Mouse (Mus musculus): ENCODE results near the gene Adra1b.

The Adra1b gene

DNA sequence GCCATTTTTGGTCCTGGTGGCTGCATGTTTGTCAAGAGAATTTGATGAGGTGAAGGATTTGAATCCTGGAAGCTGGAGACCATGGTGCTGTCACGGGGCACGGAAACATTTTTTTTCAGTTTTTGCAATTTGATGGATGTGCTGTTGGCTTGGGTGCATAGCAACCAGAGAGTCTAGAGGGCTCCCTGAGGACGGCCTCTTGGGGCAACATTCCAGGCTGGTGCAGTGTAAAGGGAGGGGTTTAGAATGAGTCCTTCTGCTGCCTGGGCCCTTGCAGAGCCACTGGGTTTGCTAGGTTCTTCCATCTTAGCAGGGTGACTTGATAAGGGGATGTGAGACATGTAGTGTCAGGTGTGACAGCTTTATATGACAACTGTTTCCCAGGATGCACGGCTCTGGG lies 8.5 kb downstream of the Adra1b start:
- DNase-seq, result no peak

DNA sequence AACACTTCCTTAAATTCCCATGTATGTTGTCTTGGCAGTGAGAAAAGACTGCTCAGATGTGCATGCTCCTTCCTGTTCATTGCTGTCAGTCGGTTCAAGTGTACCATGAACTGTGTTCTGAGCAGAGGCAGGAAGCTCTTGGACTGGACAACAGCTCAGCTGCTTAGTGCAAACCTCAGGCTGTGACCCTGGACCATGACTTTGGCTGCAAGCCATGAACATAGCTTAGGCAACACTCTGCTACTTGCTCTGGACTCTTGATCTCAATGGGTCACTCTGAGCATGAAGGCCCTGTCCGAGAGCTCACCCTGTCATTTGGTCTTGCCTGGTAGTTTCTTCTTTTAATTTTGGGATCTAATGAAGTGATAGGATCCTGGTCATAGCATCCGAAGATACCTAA lies 9.6 kb downstream of the Adra1b start:
- no peak for DNase-seq

DNA sequence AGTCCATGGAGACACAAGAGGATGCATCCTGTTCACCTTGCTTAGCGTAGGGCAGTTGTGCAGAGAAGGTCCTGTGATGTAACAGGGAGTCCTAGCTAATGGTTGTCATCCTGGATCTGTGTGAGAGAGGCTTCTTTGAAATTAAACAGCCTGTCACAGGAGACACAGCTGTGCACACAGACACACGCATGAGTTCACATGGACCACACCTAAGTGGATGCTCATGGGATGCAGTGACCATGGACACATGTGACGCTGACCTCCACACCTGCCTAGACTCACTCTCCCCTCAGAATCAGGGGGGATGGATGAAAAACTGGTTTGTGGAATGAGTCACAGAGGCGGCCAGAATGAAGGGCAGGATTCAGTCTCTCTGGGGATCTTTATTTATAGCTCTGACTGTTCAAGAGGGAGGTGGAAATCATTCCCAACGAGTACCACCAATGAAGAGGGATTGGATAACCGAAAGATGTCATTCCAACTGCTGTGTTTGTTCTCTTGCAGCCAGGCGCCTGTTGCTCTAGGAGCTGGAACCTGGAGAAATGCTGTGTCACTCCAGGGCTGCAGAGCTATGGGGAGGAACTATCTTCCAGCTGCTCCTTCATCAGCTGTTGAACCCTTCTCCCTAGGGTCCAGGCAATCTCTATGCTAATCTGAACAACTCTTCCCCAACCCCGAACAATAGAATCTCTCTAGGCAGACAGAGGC lies 11.6 kb downstream of the Adra1b start:
- DNase-seq, result no peak

DNA sequence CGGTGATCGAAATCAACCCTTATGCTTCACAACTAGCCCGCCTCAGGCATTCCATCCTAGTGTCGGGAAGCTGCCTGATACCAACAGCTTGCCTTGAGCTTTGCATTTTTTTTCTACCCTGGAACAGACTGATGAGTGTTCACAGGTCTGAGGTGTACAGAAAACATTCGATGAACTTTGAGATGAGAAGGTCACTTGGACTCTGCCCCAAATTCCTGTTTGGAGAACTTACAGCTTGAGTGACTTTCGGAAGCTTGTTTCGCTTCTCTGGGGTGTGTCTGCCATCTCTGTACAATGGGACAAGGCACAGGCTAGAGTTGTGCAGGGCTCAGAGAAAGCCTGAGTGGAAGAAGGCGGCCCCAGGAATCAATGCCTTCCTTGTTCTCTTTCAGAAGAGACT lies 12.3 kb downstream of the Adra1b start:
- DNase-seq, result no peak

DNA sequence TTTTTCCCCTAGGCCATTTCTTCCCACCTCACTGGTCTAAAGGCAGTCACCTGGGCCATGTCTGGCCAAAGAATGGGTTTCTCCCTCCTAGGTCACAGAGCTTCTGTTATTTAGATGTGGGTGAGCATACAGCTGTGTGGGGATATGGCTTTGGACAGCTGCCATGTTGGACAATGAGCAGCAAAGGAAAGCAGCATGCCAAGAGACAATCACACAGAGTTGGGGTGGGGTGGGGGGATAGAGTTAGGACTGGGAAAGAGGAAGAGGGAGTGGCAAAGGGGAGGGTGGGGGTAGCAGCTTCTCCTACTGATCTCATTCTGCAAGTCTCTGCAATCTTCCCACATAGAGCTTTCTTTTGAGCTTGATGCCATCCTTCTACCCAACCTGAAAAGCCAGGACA lies 13.4 kb downstream of the Adra1b start:
- no peak for DNase-seq

DNA sequence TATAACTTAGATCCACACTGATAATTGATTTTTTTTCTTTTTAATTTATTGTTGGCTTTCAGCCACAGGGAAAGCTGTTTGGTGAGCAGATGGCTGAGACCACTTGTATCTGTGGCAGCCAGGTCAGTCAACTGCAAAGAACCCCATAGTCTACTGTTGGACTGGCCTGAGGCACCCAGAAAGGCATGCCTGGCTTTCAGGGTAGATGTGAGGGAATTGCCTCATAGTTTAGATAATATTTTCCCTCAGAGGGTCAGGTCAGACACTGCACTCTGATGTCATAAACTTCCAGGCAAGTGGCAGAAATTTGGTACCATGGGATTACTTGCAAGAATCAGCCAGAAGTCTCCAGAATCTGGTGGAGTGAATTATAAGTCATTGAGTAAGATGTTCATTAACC lies 16.5 kb downstream of the Adra1b start:
- DNase-seq, result peak in 1 of 2 experiments; percentile 15

DNA sequence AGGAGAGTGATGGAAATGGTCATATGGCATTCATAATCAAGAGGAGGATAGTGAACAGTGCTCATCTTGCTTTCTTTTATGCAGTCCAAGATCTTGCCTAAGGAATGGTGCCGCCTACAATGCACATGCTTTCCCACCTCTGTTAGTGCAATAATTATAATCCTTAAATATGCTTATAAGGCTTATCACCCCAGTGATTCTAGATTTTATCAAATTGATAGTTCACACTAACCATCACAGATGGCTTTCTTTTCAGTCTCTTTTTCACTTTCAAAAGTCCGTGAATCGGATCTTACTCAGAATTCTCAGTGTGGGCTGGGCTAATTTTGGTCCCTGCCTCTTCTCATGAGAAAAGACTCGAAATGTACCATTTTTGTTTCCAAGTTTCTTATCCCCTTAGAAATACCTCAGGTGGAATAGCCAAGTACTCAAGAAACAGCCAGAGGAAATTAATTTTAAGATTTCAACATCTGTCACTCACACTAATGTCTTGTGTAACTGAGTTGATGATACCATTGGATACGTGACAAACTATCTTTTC lies 17.3 kb downstream of the Adra1b start:
- DNase-seq, result no peak

DNA sequence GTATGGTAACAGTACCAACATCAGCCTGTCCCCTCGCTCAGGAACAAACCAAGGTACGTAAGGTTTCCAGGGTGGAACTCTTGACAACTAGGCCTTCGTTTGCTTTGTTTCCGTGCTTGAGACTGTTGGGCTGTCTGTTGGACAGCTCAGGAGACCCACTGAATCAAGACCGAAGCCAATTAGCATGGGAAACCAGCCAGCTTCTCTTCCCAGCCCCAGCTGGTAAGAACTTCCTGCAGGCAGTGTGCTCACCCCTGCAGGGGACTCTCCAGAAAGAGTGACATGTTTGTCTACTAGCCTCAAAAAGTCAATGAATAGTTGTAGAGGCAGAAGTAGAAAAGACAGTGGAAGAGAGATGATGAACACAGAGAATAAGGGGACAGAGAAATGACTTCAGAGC lies 23.8 kb downstream of the Adra1b start:
- DNase-seq, result peak; percentile 31 to 33

DNA sequence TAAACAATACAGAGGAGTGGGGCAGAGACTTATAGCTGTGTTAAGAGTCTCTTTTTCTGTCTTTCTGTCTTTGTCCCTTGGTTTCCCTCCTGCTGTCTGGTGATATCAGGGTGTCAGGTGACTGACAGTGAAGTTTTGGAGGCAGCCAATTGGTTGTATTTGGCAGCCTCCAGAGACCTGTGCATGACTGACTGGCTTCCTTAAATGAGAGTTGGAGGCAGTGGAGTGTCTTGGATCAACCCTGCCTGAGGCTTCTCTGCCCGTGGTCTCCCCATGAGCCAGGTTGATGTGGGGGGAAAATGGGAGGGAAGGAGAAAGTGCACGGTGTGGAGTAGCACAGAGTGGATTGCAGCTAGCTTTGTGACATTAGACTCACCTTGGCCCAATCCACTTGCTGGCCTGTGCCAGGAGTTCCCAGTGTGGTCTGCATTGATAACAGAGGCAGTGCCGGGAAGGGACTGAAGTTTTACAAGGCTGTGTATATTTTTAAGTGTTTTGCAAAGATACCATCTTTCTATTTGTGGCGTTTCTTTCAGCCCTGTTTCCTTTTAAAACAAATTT lies 33.2 kb downstream of the Adra1b start:
- DNase-seq, result no peak

DNA sequence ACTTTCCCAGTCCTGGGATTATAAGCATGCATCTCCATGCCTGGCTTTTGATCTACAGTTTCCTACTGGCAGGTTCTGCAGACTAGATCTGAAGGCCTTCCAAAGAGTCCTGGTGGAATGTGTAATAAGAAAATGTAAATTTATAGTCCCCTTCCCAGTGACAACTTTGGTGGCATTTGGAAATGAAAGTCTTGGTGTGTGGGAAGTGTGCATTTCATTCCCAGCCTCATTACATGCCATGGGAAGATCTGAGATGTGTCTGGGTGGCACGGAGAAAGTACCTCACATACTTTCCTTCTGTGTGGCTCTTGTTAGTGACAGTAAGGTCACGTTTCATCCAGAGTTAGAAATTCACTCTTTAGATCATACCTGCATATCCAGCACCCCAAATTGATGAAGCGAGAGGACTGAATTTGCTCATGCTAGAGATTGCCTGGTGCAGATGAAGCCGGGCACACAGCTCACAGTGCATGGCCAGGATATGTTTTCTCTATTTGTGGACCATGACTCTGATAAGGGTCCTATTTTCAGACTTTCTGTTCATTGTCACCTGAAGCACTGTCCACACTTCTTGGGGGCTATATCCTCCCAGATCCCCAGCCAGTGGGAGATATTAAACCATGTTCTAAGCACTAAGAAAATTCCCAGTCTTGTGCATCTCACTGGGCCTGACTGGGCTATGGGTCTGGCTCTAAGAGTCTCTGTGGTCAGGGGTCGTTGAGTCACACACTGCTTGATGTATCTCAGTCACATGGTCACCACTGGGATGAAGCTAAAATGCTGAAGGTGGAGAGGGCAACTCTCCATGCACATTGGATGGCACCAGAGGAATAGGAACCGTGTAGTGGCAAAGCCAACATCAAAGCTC lies 35.5 kb downstream of the Adra1b start:
- DNase-seq, result no peak

DNA sequence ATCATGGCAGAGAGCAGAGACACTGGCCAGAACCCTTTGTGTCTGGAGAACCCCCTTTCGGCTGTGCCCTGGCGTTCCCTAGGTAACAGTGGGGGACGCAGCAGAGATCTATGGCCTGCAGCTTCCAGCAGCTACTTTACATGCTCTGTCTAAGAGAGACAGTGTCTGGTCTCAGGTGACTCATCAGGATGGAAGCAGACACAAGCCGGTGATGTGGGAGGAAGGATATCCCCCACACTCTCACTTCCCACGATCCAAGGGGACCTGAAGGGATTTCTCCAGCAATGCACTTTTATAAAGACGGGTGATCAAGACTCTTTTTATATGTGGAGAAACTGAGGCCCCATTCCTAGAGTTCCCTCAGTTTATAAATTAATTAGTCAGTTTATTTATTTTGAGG lies 48.0 kb downstream of the Adra1b start:
- no peak for DNase-seq

DNA sequence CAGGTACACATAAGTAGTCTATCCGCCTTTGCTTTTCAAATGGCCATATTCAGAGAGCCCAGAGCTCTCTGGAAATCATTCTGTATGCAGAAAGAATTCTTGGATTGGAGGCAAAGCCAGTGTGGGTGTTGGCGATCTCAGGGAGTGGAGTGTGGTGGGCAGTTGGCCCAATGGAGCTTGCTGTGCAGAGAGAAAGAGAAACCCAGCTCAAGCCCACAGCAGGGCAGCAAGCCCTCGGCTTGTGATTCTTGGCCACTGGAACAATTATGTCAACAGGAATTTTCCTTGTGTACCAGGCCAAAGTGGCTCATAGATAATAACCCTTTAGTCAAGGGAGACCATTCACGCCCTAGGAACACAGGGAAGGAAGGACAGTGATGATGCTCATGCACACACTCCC lies 53.0 kb downstream of the Adra1b start:
- DNase-seq, result peak; percentile 18 to 55

DNA sequence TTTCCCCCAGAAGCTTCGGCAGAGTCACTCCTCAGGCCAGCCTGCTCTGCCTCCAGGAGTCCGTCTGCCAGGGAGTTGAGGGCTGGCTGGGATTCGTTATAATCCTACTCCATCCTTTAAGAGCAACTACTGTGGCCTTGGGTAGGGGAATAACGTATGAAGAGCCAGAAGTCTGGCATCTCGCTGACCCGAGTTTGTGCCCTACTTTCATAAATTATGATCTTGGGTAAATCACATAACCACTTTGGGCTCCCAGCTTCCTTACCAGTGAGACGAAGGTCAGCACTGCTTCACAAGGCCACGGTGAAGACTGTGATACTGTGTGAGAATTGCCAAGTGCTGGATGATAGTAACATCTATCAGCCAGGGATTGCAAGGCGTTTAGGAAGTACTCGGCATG lies 59.4 kb downstream of the Adra1b start:
- no peak for DNase-seq

DNA sequence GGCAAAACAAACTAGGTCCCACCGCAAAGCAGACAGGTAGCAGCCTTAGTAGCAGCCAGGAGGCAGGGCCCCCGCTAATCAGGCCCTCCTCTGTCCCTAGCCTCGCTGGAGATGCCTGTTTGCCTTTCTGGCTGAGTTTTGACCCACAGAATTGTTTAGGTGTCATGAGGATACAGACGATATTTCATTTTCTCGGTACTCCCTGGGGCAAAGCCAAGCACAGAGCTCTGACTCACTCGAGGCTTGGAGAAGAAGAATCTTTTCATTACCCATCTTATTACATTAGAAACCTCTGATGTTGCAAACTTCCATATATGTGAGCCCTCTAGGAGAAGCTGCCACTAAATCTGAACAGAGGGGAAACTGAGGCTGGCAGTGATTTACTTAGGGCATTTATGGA lies 60.5 kb downstream of the Adra1b start:
- DNase-seq, result no peak

DNA sequence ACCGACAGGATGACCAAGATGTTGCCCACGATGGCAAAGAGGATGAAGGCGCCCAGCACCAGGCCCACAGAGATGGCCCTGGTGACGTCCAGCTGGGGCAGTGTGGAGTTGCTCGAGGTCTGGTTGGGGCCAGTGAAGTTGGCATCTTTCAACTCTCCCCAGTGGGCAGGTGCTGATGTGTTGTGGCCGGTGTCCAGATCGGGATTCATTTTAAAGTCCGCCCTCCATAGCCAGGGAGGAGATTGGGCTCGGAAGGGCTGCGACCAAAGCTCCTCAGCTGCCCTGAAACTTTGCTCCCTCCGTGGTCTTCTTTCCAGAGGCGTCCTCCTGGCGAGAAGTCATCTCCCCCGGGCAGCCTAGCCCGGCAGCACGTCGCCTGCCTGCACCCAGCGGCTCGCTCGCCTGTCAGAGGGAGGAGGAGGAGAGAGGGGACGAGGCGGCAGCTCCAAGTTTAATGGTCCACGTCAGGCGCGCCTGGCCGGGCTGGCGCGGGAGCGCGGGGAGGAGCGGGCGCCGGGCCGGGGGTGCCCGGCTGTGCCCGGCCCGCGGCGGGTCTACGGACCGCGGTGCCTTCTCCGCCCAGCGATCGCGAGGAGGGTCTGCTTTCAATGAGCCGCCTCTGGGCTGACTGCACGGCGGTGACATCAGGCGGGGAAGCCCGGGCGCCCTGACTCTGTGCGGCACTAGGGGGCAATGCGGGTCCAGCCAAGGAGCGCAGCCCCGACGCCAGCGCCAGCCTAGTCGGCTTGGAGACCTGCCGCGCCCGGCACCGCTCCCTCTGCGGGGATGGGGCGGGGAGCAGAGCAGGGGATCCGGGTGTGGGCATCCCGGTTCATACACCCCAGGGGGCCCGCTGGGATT lies 64.9 kb downstream of the Adra1b start:
- DNase-seq, result peak; percentile 83 to 84

DNA sequence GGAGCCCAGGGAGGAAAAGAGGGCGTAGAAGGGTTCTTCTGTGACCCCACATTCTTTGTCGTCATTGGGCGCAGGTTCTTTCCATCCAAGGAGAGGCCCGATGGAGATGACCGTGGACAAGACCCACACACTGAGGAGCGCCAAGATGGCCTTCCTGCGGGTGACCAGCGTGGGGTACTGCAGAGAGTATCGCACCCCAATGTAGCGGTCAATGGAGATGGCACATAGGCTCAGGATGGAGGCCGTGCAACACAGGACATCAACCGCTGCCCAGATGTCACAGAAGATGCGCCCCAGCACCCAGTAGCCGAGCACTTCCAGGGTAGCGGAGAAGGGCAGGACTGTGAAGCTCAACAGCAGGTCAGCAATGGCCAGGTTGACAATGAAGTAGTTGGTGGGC lies 65.6 kb downstream of the Adra1b start:
- DNase-seq, result no peak

DNA sequence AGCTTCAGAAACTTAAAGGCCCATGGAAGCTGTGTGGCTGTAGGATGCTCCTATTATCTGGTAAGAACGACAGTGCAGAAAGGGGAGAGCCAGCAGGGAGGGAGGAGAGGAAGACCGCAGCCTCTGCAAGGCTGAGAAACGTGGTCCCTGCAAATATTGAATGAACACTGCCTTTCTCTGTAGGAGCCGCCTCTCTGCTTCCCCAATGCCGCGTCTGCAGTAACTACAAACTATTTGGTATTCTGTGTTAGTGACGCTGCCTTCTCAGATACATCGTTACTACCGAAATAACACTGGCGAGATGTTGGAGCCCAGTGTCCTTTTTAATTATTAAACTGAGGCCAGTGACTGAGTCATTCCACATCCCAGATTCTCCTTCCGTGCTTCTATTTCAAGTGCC lies 66.5 kb downstream of the Adra1b start:
- no peak for DNase-seq

DNA sequence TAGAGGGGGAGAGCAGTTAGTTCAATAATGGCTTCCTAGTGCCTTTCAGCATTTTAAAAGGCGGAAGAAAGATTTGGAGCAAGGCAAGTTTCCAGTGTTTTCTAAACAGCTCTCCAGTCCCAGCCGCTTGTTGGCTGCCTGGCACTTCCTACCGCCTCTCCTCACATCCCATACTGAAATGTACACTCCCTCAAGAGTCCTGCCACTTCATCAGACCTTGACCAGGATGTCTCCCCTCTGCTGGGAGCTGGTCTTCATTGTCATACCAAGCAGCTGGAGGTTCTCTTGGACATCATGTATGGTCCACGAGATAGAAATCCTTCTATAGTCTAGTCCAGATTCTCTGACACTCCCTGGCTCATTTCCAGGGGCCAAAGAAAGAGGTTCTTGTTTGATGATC lies 69.5 kb downstream of the Adra1b start:
- no peak for DNase-seq

DNA sequence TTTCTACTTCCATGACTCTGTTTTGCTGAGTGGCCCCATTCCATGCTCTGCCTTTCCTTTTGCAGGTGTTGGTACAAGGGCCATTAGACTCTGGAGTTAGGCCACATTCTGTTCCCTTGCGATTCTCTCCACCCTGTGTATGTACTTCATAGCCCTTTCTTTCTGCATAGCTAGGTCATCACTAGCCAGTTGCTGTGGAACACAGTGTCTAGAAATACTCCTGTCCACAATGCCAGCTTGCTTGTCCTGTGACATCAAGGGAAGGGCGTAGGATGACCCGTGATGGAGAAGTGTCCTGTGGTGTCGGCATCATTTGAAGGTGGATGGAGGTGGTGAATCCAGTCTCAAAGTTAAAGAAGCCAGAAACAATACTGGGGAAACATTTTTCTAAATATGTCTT lies 74.2 kb downstream of the Adra1b start:
- DNase-seq, result no peak

DNA sequence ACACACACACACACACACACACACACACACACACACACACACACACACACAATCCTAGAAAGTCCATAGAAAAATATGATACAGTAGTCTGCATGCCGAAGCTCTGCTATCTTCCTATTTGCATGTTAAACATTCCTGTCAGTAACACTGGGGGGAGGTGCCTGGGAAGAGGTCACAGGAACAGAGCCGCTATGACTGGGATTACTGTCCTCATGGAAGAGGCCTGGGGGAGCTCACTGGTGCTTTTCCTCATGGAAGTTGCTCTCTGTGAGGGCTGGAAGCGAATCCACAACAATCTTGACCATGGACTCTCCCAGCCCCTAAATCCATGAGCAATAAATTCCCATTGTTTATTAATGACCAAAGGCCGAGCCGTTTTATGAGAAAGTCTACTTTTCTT lies 77.7 kb downstream of the Adra1b start:
- no peak for DNase-seq

DNA sequence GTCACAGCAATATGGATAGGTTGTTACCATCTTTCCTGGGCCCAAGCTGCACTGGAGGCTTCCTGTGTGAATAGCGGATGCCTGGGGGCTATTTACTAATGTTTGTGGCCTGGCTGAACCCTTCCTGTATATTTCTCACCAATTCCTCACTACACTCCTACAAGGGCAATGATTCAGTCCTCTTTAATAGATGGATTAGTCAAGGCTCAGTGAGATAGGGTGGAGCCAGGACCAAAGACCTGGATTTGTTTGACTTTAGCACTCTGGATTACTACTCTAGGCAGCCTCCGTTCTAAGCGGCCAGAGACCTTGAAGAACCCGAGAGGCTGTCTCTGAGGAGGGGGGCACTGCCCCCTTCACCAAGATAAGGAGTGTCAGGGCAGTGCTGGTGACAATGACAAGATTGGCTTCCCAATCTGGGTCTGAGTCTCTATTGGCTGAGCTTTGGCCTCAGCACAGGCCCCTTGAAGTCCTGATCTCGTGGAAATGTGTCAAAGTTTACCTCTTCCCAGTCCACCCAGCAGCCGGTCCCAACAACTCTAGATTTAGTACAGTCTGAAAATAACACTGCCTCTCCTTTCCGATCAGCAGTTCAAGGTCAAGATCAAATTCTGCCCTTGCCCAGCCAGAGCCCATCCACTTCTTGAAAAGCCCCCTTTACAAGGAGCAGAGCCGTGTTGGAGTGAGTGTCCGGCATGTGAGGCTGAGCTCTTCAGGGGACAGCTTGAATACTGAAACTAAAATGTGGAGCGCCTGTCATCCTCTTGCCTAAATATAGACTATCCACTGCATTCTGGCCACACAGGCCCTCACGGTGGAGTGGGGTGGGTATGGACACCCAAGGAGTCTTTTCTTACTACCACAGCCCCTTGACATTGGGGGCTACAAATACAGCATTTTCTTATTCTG lies 80.2 kb downstream of the Adra1b start:
- DNase-seq, result no peak

All from cerebellum, postnatal 14 days (tissue).